Mouse (Mus musculus): ENCODE measurements at regions not wholly inside any gene's neighbourhood (a gene's known extent, or its start where the extent isn't known, plus 50 kb on each side); places are given as distances from the start of the nearest gene placed in this dataset.

- TF ChIP-seq EP300 (optimal IDR thresholded peaks at IDR 0.05), result no peak
- no peak for TF ChIP-seq CTCF (IDR thresholded peaks at IDR 0.05; ENCODE audit: low read depth)
- 53% methylated on average over 5 of the region's 5 CpGs for WGBS
Observed at GRCm38 (mm10) chr11:24695010-24695720, 617.3 kb downstream of the Bcl11a start.

GRCm38 (mm10) chr11:24696561-24696960, 618.7 kb downstream of the Bcl11a start:
- H3K4me1 ChIP-seq (replicated peaks; ENCODE audit: control insufficient read depth, insufficient read depth), result no peaks in the 10 kb centered on the region
- no peak overlapping the region for H3K4me2 ChIP-seq (replicated peaks; ENCODE audit: low read depth)
- ATAC-seq (ENCODE audit: low FRiP score, low TSS enrichment) (no peak), DNase-seq (ENCODE audit: low spot score) (no peak)
- H3K9me3 ChIP-seq (ENCODE audit: control insufficient read depth, low read length), result no peaks in the 10 kb centered on the region
- no peaks in the 10 kb centered on the region for H3K36me3 ChIP-seq (ENCODE audit: control insufficient read depth, insufficient read depth, low read length)
- no peak for TF ChIP-seq EP300 (optimal IDR thresholded peaks at IDR 0.05)
- no peak for TF ChIP-seq CTCF (IDR thresholded peaks at IDR 0.05; ENCODE audit: low read depth)
- no peak overlapping the region for H3K27ac ChIP-seq (replicated peaks)
- H3K27me3 ChIP-seq (ENCODE audit: control insufficient read depth, insufficient read depth, low read length), result no peaks in the 10 kb centered on the region
- no peak overlapping the region for H3K9ac ChIP-seq (ENCODE audit: low read length)
- no peak overlapping the region for H3K4me3 ChIP-seq (ENCODE audit: low read depth, low read length)
- 49% methylated on average over 7 of the region's 7 CpGs for WGBS

More at GRCm38 (mm10) chr11:24695010-24695720, 617.3 kb downstream of the Bcl11a start:
- H3K36me3 ChIP-seq (ENCODE audit: control insufficient read depth, insufficient read depth, low read length), result no peaks in the 10 kb centered on the region
- ATAC-seq (ENCODE audit: low FRiP score, low TSS enrichment), result no peak
- no peak overlapping the region for H3K4me2 ChIP-seq (replicated peaks; ENCODE audit: low read depth)
- DNase-seq (ENCODE audit: low spot score), result no peak
- no peak overlapping the region for H3K27ac ChIP-seq (replicated peaks)
- H3K4me1 ChIP-seq (replicated peaks; ENCODE audit: control insufficient read depth, insufficient read depth), result no peaks in the 10 kb centered on the region
- H3K9me3 ChIP-seq (ENCODE audit: control insufficient read depth, low read length), result no peaks in the 10 kb centered on the region
- H3K27me3 ChIP-seq (ENCODE audit: control insufficient read depth, insufficient read depth, low read length), result no peaks in the 10 kb centered on the region
- H3K9ac ChIP-seq (ENCODE audit: low read length), result no peak overlapping the region
- H3K4me3 ChIP-seq (ENCODE audit: low read depth, low read length), result no peak overlapping the region

GRCm38 (mm10) chr11:24708790-24709189, 630.9 kb downstream of the Bcl11a start:
- Histone ChIP-seq H3K4me1 (replicated peaks; ENCODE audit: control insufficient read depth, insufficient read depth) (no peaks in the 10 kb centered on the region), H3K9ac (ENCODE audit: low read length) (no peak overlapping the region), H3K27me3 (ENCODE audit: control insufficient read depth, insufficient read depth, low read length) (no peaks in the 10 kb centered on the region), H3K36me3 (ENCODE audit: control insufficient read depth, insufficient read depth, low read length) (no peaks in the 10 kb centered on the region), H3K27ac (replicated peaks) (no peak overlapping the region), H3K4me2 (replicated peaks; ENCODE audit: low read depth) (no peak overlapping the region), H3K9me3 (ENCODE audit: control insufficient read depth, low read length) (no peaks in the 10 kb centered on the region), H3K4me3 (ENCODE audit: low read depth, low read length) (no peak overlapping the region)
- no peak for DNase-seq (ENCODE audit: low spot score)
- no peak for TF ChIP-seq CTCF (IDR thresholded peaks at IDR 0.05; ENCODE audit: low read depth)
- no peak for TF ChIP-seq EP300 (optimal IDR thresholded peaks at IDR 0.05)
- ATAC-seq (ENCODE audit: low FRiP score, low TSS enrichment), result no peak
- 85% methylated on average over 3 of the region's 3 CpGs for WGBS

GRCm38 (mm10) chr11:24716539-24717287, 638.9 kb downstream of the Bcl11a start:
- Histone ChIP-seq H3K4me2 (replicated peaks; ENCODE audit: low read depth) (no peak overlapping the region), H3K4me1 (replicated peaks; ENCODE audit: control insufficient read depth, insufficient read depth) (no peaks in the 10 kb centered on the region), H3K9ac (ENCODE audit: low read length) (no peak overlapping the region), H3K27me3 (ENCODE audit: control insufficient read depth, insufficient read depth, low read length) (no peaks in the 10 kb centered on the region), H3K9me3 (ENCODE audit: control insufficient read depth, low read length) (no peaks in the 10 kb centered on the region), H3K4me3 (ENCODE audit: low read depth, low read length) (no peak overlapping the region), H3K36me3 (ENCODE audit: control insufficient read depth, insufficient read depth, low read length) (no peaks in the 10 kb centered on the region), H3K27ac (replicated peaks) (no peak overlapping the region)
- DNase-seq (ENCODE audit: low spot score) (no peak), ATAC-seq (ENCODE audit: low FRiP score, low TSS enrichment) (no peak)
- 64% methylated on average over 12 of the region's 12 CpGs for WGBS
- TF ChIP-seq EP300 (optimal IDR thresholded peaks at IDR 0.05), result no peak
- TF ChIP-seq CTCF (IDR thresholded peaks at IDR 0.05; ENCODE audit: low read depth), result no peak

GRCm38 (mm10) chr11:24724259-24724937, 646.5 kb downstream of the Bcl11a start:
- no peak for DNase-seq (ENCODE audit: low spot score)
- H3K27me3 ChIP-seq (ENCODE audit: control insufficient read depth, insufficient read depth, low read length), result no peaks in the 10 kb centered on the region
- H3K9me3 ChIP-seq (ENCODE audit: control insufficient read depth, low read length), result no peaks in the 10 kb centered on the region
- no peaks in the 10 kb centered on the region for H3K4me1 ChIP-seq (replicated peaks; ENCODE audit: control insufficient read depth, insufficient read depth)
- H3K27ac ChIP-seq (replicated peaks), result no peak overlapping the region
- H3K4me3 ChIP-seq (ENCODE audit: low read depth, low read length), result no peak overlapping the region
- WGBS, result 69% methylated on average over 5 of the region's 5 CpGs
- no peak overlapping the region for H3K4me2 ChIP-seq (replicated peaks; ENCODE audit: low read depth)
- no peak for ATAC-seq (ENCODE audit: low FRiP score, low TSS enrichment)
- H3K9ac ChIP-seq (ENCODE audit: low read length), result no peak overlapping the region
- no peaks in the 10 kb centered on the region for H3K36me3 ChIP-seq (ENCODE audit: control insufficient read depth, insufficient read depth, low read length)
- no peak for TF ChIP-seq CTCF (IDR thresholded peaks at IDR 0.05; ENCODE audit: low read depth)
- no peak for TF ChIP-seq EP300 (optimal IDR thresholded peaks at IDR 0.05)

Measured in stomach, postnatal 0 days (tissue).